Mouse (Mus musculus) midbrain, embryonic 11.5 days (tissue): Measurements from ENCODE around the gene Amer2. TPM values are rescaled to one million over a fixed set of nuclear protein-coding genes. Genes with fewer than 3 reads are reported as not detected.
A peak's percentile ranks its signal among the peaks of the same experiment; 100 is the strongest.
"Not testable (repeated sequence)": the region's sequence is repeated elsewhere in the genome, so short reads cannot be mapped to it uniquely, and the experiment has no call there.

Experiments used
- ATAC-seq: fragments of 200-750 bp; cut with Nextera tagmentation; 2 replicates; pipeline ENCODE4 v1.8.0; 2017; ENCODE audit warnings: moderate TSS enrichment, moderate library complexity; ENCODE audit not compliant: low FRiP score
- DNase-seq: peaks from one replicate; pipeline ENCODE4 v3.0.0; 2015; ENCODE audit warnings: low spot score; ENCODE audit errors: missing footprints
- H3K27ac ChIP-seq: fragments of 300-500 bp; sonication (generic); 2 replicates; pipeline ENCODE4 v1.5.1; 2014; ENCODE audit warnings: low read depth, low read length
- H3K27me3 ChIP-seq: fragments of 300-500 bp; sonication (generic); 2 replicates; pipeline ENCODE4 v1.6.1; 2014; ENCODE audit warnings: mild to moderate bottlenecking, low read length, moderate library complexity, mixed read lengths; ENCODE audit not compliant: control insufficient read depth, insufficient read depth
- H3K36me3 ChIP-seq: fragments of 300-500 bp; sonication (generic); 2 replicates; pipeline ENCODE4 v1.6.1; 2014; ENCODE audit warnings: mild to moderate bottlenecking, low read length, moderate library complexity, mixed read lengths; ENCODE audit not compliant: control insufficient read depth, insufficient read depth
- H3K4me1 ChIP-seq: fragments of 300-500 bp; sonication (generic); 2 replicates; pipeline ENCODE4 v1.6.1; 2014; ENCODE audit warnings: low read length; ENCODE audit not compliant: control insufficient read depth, insufficient read depth
- H3K4me2 ChIP-seq: fragments of 300-500 bp; sonication (generic); 2 replicates; pipeline ENCODE4 v1.6.1; 2014; ENCODE audit warnings: mild to moderate bottlenecking, moderate library complexity
- H3K4me3 ChIP-seq: fragments of 300-500 bp; sonication (generic); 2 replicates; pipeline ENCODE4 v1.5.1; 2014; ENCODE audit warnings: low read depth, low read length
- H3K9ac ChIP-seq: fragments of 300-500 bp; sonication (generic); 2 replicates; pipeline ENCODE4 v1.6.1; 2014; ENCODE audit warnings: low read length
- H3K9me3 ChIP-seq: fragments of 300-500 bp; sonication (generic); 2 replicates; pipeline ENCODE4 v1.6.1; 2016; ENCODE audit warnings: low read length; ENCODE audit not compliant: control insufficient read depth
- WGBS: fragments of 180-500 bp; shearing (Covaris S2); extraction: QIAGEN DNeasy Blood & Tissue Kit; methylation state at CpG from one replicate; pipeline ENCODE4 v1.1.7; 2014; 5-methylcytosine and 5-hydroxymethylcytosine counted together
- polyA plus RNA-seq: library from polyadenylated mRNA; unstranded; fragments of >200 nt; fragmentation: Nextera tagmentation; extraction: Ambion mirVana; gene quantifications from 2 replicates; pipeline ENCODE4 v1.2.1, GENCODE M21; 2014

Gene Amer2
- 11.2 and 12.5 TPM in 2 replicates for polyA plus RNA-seq

GRCm38 (mm10) chr14:60372821-60373309 lies at the start of gene Amer2:
Amer2 (plus strand) TSS chr14:60373259.
- Histone ChIP-seq H3K4me3 (no peak within 1 kb of the TSS), H3K27ac (no peak within 1 kb of the TSS), H3K27me3 (no peaks in the 10 kb centered on the region; the same call in 1 of the 2 replicates), H3K4me1 (peaks cover 17% of the 10 kb centered on the region), H3K9ac (no peak within 1 kb of the TSS), H3K9me3 (no peaks in the 10 kb centered on the region), H3K4me2 (no peak within 1 kb of the TSS), H3K36me3 (no peaks in the 10 kb centered on the region)
- ATAC-seq (no peak), DNase-seq (peak; percentile 81)
- 76% methylated on average over 1 of the region's 1 CpGs for WGBS

GRCm38 (mm10) chr14:60340001-60340400 lies 33.1 kb upstream of the Amer2 start:
- H3K9ac ChIP-seq, H3K9me3 ChIP-seq, H3K4me3 ChIP-seq, H3K36me3 ChIP-seq, ATAC-seq, H3K4me1 ChIP-seq, H3K27ac ChIP-seq, H3K27me3 ChIP-seq, H3K4me2 ChIP-seq, DNase-seq: not testable (repeated sequence)
- WGBS = 87% methylated on average over 5 of the region's 5 CpGs

- no peak overlapping the region for H3K4me2 ChIP-seq
- H3K27ac ChIP-seq = no peak overlapping the region
- H3K9me3 ChIP-seq = no peaks in the 10 kb centered on the region
- no peaks in the 10 kb centered on the region for H3K4me1 ChIP-seq
- ATAC-seq (no peak), DNase-seq (no peak)
- 82% methylated on average over 4 of the region's 4 CpGs for WGBS
- no peaks in the 10 kb centered on the region for H3K36me3 ChIP-seq
- H3K27me3 ChIP-seq = no peaks in the 10 kb centered on the region
- H3K9ac ChIP-seq = no peak overlapping the region
- no peak overlapping the region for H3K4me3 ChIP-seq
Observed at GRCm38 (mm10) chr14:60340570-60340969, 32.5 kb upstream of the Amer2 start.

DNA sequence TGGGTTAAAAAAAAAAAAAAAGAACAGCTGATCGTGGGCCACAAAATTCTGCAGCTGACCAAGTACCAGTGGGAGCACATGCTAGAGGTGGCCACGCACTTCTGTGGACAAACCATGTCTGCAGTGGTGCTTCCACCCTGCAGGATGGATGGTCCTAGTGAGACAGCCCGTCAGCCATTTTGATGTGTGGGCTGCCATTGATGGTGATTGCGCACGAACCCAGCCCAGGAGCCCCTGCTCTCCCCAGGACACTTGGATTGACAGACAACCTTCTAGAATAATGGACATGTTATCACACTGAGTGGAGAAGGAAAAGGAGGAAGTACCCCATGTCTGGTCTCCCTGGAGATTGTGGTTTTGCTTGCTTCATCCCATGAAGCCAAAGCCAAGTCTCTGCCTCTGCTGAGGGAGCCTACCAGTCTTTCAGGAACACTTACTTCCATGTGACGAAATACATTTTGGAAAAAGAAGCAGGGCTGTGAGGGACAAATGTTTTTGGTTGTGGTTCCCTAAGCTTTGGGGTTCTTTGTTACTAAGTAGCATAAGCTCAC lies 27.7 kb upstream of the Amer2 start:
- Histone ChIP-seq H3K36me3 (no peaks in the 10 kb centered on the region), H3K27me3 (no peaks in the 10 kb centered on the region), H3K4me3 (no peak overlapping the region), H3K4me2 (no peak overlapping the region), H3K9me3 (no peaks in the 10 kb centered on the region), H3K4me1 (no peaks in the 10 kb centered on the region), H3K27ac (no peak overlapping the region), H3K9ac (no peak overlapping the region)
- no peak for ATAC-seq
- DNase-seq = no peak
- 89% methylated on average over 6 of the region's 6 CpGs for WGBS

DNA sequence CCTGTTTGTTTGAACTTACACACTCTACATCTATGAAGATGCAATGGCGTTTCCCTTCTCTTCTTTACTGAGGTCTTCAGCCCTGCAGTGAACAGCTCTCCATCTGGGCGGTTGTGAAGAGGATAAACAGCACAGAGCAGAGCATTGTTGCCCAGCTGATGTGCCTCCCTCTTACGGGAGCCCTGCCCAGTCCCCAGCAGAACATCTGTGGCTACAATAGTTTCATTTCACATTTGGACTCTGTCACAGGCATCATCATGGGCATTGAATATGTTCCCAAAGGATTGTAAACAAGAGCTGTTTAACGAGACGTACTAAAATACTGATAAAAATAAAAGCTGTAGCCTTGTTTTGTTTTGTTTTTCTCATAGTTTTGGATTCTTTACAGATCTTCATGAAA lies 14.7 kb upstream of the Amer2 start:
- H3K4me2 ChIP-seq = no peak overlapping the region
- WGBS = 84% methylated on average over 5 of the region's 5 CpGs
- no peak overlapping the region for H3K27ac ChIP-seq
- ATAC-seq (no peak), DNase-seq (peak; percentile 51)
- no peaks in the 10 kb centered on the region for H3K9me3 ChIP-seq
- no peak overlapping the region for H3K4me3 ChIP-seq
- H3K27me3 ChIP-seq = no peaks in the 10 kb centered on the region
- no peak overlapping the region for H3K9ac ChIP-seq
- H3K4me1 ChIP-seq = peaks cover 9% of the 10 kb centered on the region; the same call in 1 of the 2 replicates
- H3K36me3 ChIP-seq = no peaks in the 10 kb centered on the region

- Histone ChIP-seq H3K9ac (no peak overlapping the region), H3K36me3 (no peaks in the 10 kb centered on the region), H3K4me1 (peaks cover 9% of the 10 kb centered on the region; the same call in 1 of the 2 replicates), H3K4me3 (no peak overlapping the region), H3K27me3 (no peaks in the 10 kb centered on the region), H3K9me3 (no peaks in the 10 kb centered on the region), H3K4me2 (no peak overlapping the region), H3K27ac (0 out of 2 replicates have a peak overlapping the region, but pooled peaks have one; percentile 0)
- WGBS = 51% methylated on average over 9 of the region's 9 CpGs
- 0 out of 2 replicates have a peak, but pooled peaks have one; percentile 24 for ATAC-seq
- no peak for DNase-seq
Observed at GRCm38 (mm10) chr14:60361380-60362212, 11.5 kb upstream of the Amer2 start.

- H3K4me1 ChIP-seq = peaks cover 16% of the 10 kb centered on the region
- no peak overlapping the region for H3K9ac ChIP-seq
- H3K4me2 ChIP-seq = no peak overlapping the region
- no peak overlapping the region for H3K4me3 ChIP-seq
- ATAC-seq = no peak
- H3K27ac ChIP-seq = no peak overlapping the region
- H3K9me3 ChIP-seq = no peaks in the 10 kb centered on the region
- no peaks in the 10 kb centered on the region for H3K27me3 ChIP-seq
- DNase-seq = no peak
- H3K36me3 ChIP-seq = no peaks in the 10 kb centered on the region
- 65% methylated on average over 1 of the region's 1 CpGs for WGBS
Observed at GRCm38 (mm10) chr14:60366729-60367128, 6.3 kb upstream of the Amer2 start.

- Histone ChIP-seq H3K36me3 (no peaks in the 10 kb centered on the region), H3K9me3 (no peaks in the 10 kb centered on the region), H3K27me3 (no peaks in the 10 kb centered on the region), H3K9ac (no peak overlapping the region), H3K4me2 (no peak overlapping the region), H3K4me1 (peaks cover 11% of the 10 kb centered on the region), H3K4me3 (no peak overlapping the region), H3K27ac (no peak overlapping the region)
- 0 out of 2 replicates have a peak, but pooled peaks have one; percentile 33 for ATAC-seq
- no peak for DNase-seq
- 34% methylated on average over 9 of the region's 9 CpGs for WGBS
Observed at GRCm38 (mm10) chr14:60368769-60369666, 4.0 kb upstream of the Amer2 start.
